Mouse (Mus musculus) kidney, embryonic 16.5 days (tissue): ENCODE results near the gene Bach2. TPM values are rescaled to one million over a fixed set of nuclear protein-coding genes. Genes with fewer than 3 reads are reported as not detected.

ENCODE experiments used
- ATAC-seq: fragments of 200-750 bp; cut with Nextera tagmentation; 2 replicates; pipeline ENCODE4 v1.8.0; 2017; ENCODE audit warnings: moderate TSS enrichment; ENCODE audit not compliant: low FRiP score, low TSS enrichment
- H3K27ac ChIP-seq: fragments of 300-500 bp; sonication (generic); 2 replicates; pipeline ENCODE4 v1.5.1; 2014; ENCODE audit warnings: low read length
- H3K27me3 ChIP-seq: fragments of 300-500 bp; sonication (generic); 2 replicates; pipeline ENCODE4 v1.6.1; 2014; ENCODE audit warnings: low read length, control low read depth, mixed read lengths; ENCODE audit not compliant: insufficient read depth
- H3K36me3 ChIP-seq: fragments of 300-500 bp; sonication (generic); 2 replicates; pipeline ENCODE4 v1.6.1; 2014; ENCODE audit warnings: low read length, control low read depth, mixed read lengths; ENCODE audit not compliant: insufficient read depth
- H3K4me1 ChIP-seq: fragments of 300-500 bp; sonication (generic); 2 replicates; pipeline ENCODE4 v1.6.1; 2014; ENCODE audit warnings: low read length, control low read depth, mixed read lengths; ENCODE audit not compliant: insufficient read depth
- H3K4me2 ChIP-seq: fragments of 300-500 bp; sonication (generic); replicated peaks from 2 replicates; pipeline ENCODE4 v1.6.1; 2014; ENCODE audit warnings: low read depth, low read length
- H3K4me3 ChIP-seq: fragments of 300-500 bp; sonication (generic); 2 replicates; pipeline ENCODE4 v1.5.1; 2014; ENCODE audit warnings: mild to moderate bottlenecking, low read length
- H3K9ac ChIP-seq: fragments of 300-500 bp; sonication (generic); replicated peaks from 2 replicates; pipeline ENCODE4 v1.6.1; 2014; ENCODE audit warnings: low read length
- H3K9me3 ChIP-seq: fragments of 300-500 bp; sonication (generic); 2 replicates; pipeline ENCODE4 v1.6.1; 2016; ENCODE audit warnings: low read length, control low read depth
- WGBS: fragments of 180-500 bp; shearing (Covaris S2); extraction: QIAGEN DNeasy Blood & Tissue Kit; methylation state at CpG from one replicate; pipeline ENCODE4 v1.1.7; 2014; 5-methylcytosine and 5-hydroxymethylcytosine counted together
- polyA plus RNA-seq: library from polyadenylated mRNA; unstranded; fragments of >200 nt; fragmentation: Nextera tagmentation; extraction: Ambion mirVana; gene quantifications from 2 replicates; pipeline ENCODE4 v1.2.1, GENCODE M21; 2015

Gene Bach2
- polyA plus RNA-seq, 1 experiment from 2014 or later, result 7.9 TPM

DNA sequence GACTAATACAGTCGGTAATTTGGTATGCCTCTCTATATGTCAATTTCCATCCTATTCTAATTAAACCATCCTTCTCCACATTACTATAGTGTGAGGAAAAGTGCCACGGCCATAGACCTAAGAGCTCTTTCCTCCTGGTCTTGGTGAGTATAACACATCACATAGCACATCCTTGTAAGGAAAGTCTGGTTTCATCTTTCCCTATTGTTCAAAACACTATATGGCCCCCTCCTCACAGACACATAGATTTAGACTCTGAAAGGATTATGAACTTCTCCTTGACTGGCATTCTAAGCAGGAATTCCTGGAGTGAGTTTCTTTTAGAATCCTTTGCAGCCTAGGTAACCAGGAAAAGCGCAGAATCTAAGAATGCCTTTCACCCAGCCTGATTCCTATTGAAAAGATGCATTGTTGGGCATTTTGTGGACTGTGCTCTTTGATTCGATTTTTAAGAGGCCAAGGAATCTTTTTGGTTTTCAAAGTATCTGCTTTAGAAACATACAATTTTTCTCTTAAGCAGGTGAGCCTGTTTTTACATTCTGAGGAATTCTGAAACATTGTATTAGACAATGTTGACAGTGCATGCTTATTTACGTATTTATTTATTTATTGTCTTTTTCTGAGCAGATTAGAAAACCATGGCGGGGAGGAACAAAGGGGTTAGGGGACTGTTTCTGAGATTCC is 239.5 kb downstream of the Bach2 start:
- Histone ChIP-seq H3K9me3 (peaks cover 5% of the 10 kb centered on the region; the same call in 1 of the 2 replicates), H3K4me3 (no peak overlapping the region), H3K4me1 (peaks cover 6% of the 10 kb centered on the region; the same call in 1 of the 2 replicates), H3K27ac (no peak overlapping the region), H3K36me3 (no peaks in the 10 kb centered on the region), H3K27me3 (no peaks in the 10 kb centered on the region), H3K9ac (no peak overlapping the region), H3K4me2 (no peak overlapping the region)
- 86% methylated on average over 6 of the region's 6 CpGs for WGBS
- ATAC-seq, result no peak

DNA sequence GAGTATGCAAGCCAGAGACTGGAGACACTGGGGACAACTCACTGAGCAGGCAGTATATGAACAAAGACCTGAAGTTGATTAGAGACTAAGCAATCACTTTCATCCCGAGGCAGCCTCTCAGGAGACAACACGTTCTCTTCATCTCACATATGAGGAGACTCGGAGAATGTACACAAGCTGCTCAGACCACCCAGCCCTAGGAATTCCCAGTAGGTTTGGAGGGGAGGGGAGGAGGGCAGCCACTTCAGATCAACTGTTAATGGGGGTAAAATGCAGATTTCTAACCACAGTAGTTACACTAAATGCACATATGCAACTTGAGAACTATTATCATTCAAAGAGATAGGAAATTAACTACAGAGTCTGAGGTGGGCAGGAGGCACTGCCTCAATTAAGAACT is 240.6 kb downstream of the Bach2 start:
- Histone ChIP-seq H3K4me1 (peaks cover 6% of the 10 kb centered on the region; the same call in 1 of the 2 replicates), H3K27ac (no peak overlapping the region), H3K4me2 (no peak overlapping the region), H3K9ac (no peak overlapping the region), H3K4me3 (no peak overlapping the region), H3K27me3 (no peaks in the 10 kb centered on the region), H3K9me3 (peaks cover 5% of the 10 kb centered on the region; the same call in 1 of the 2 replicates), H3K36me3 (no peaks in the 10 kb centered on the region)
- ATAC-seq, result no peak
- 53% methylated on average over 3 of the region's 3 CpGs for WGBS

DNA sequence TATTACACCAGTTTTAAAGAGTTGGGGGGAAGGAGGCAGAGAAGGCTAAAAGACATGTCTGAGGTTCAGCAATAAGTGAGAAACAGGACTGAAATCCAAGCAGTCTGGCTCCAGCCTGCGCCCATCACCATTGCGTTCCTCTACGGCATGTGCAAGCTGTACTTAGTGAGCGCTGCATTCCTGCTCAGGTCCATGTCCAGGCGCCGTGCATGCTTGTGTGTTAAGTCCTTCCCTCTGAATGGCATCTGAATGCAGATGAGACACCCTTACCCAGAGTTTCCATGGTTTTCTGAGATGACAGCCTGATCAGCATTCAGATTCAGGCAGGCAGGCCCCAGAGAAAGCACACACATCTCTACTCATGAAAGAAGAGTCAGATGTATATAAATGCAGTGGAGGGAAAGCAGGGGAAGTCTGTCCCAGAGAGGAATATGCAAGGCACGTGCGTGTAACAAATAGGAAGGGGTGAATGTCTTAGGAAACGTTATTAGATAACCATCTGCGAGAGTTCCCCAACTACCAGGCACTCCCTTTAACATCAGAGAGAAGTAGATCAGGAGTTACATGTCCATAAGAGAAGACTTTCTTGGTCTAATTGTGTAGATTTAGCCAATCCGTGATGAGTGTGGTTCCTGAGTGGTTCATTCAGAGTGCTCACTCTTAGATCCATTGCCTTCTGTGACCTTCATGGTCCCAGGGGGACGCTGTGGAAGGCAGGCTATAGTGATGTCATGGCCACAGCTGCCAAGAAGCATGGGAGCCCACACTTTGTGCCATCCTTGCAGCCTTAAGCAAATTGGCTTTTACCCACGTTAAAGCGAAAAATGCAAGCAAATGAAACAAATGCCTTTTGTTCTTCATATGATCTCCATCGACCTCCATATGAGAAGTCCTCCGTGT is 241.4 kb downstream of the Bach2 start:
- 0 out of 2 replicates have a peak, but pooled peaks cover under 1% of the 10 kb centered on the region for H3K9me3 ChIP-seq
- no peaks in the 10 kb centered on the region for H3K27me3 ChIP-seq
- ATAC-seq, result no peak
- WGBS, result 88% methylated on average over 16 of the region's 16 CpGs
- H3K36me3 ChIP-seq, result no peaks in the 10 kb centered on the region
- no peak overlapping the region for H3K4me2 ChIP-seq
- H3K4me3 ChIP-seq, result no peak overlapping the region
- H3K27ac ChIP-seq, result no peak overlapping the region
- peaks cover 6% of the 10 kb centered on the region; the same call in 1 of the 2 replicates for H3K4me1 ChIP-seq
- no peak overlapping the region for H3K9ac ChIP-seq

DNA sequence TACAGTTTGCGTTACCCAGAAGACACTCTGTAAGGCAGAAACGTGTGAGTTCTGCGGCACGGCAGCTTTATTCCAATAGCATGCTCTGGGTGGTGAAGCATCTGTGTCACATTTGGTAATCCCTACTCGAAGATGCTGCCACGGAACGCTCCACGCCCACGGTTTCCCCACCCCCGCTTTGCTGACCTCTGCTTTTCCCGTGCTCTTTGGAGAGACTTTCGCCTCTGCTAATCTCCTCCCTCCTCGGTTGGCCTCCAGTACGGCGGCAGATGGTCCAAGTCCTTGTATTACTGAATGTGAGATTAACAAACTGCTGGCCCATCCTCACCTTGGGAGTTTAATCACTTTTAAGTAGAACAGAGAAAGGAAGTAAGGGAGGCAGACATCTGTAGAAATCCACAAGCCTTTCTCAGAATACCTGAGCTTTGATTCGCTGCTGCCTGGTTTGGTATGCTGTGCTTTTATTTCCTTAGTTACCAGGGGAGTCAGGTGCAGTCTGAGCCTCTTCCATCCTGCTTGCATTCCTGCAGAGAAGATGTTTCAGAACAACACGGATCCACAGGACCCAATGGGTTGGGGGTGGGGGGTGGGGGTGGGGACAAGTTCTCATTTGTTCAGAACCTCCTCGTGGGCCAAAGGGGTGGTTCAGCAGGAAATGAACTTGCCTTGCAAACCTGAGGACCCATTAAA is 242.9 kb downstream of the Bach2 start:
- Histone ChIP-seq H3K36me3 (no peaks in the 10 kb centered on the region), H3K9me3 (no peaks in the 10 kb centered on the region), H3K9ac (no peak overlapping the region), H3K27ac (no peak overlapping the region), H3K4me2 (0 out of 2 replicates have a peak overlapping the region, but pooled peaks have one; percentile 4), H3K4me1 (peaks cover 6% of the 10 kb centered on the region; the same call in 1 of the 2 replicates), H3K4me3 (no peak overlapping the region), H3K27me3 (no peaks in the 10 kb centered on the region)
- 0 out of 2 replicates have a peak, but pooled peaks have one; percentile 19 for ATAC-seq
- WGBS, result 26% methylated on average over 18 of the region's 18 CpGs

DNA sequence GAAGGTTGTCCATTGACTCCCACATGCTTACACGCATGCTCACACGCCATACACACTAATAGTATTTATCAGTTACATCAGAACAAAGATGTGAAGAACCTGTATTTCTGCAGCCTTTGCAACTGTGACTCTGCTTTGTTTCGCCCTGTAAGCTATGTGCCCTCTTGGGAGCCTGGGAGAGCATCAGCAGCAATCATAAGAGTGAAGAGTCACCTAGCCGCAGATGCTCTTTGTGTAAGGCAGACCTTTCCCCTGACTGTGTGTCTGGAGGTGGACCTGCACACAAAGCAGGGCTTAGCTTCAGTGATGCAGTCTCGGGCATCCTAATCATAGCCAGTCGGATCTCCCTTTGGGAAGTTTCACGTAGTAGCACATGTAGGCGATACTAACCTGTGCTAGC is 243.5 kb downstream of the Bach2 start:
- Histone ChIP-seq H3K4me3 (no peak overlapping the region), H3K4me2 (no peak overlapping the region), H3K36me3 (no peaks in the 10 kb centered on the region), H3K27ac (no peak overlapping the region), H3K9me3 (no peaks in the 10 kb centered on the region), H3K27me3 (no peaks in the 10 kb centered on the region), H3K9ac (no peak overlapping the region), H3K4me1 (peaks cover 6% of the 10 kb centered on the region; the same call in 1 of the 2 replicates)
- 89% methylated on average over 8 of the region's 8 CpGs for WGBS
- no peak for ATAC-seq

DNA sequence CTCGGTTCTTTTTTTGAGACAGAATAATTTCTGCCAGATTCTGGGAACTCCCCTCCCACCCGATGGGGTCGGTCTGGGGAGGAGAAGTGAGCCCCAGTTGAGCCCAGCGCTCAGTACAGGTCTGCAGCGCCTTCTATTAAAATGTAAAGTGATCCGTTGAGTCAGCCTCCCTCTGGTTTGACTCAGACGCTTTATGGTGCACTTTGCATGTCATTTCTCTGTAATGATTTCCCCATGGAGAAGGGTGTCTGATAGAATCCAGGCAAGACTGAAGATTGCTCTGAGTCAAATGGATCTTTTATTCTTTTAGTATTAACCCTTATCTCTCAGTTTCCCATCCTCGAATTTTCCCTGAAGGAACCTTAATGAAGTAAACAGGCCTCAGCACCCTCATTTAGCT is 244.3 kb downstream of the Bach2 start:
- peaks cover 6% of the 10 kb centered on the region; the same call in 1 of the 2 replicates for H3K4me1 ChIP-seq
- 20% methylated on average over 8 of the region's 8 CpGs for WGBS

DNA sequence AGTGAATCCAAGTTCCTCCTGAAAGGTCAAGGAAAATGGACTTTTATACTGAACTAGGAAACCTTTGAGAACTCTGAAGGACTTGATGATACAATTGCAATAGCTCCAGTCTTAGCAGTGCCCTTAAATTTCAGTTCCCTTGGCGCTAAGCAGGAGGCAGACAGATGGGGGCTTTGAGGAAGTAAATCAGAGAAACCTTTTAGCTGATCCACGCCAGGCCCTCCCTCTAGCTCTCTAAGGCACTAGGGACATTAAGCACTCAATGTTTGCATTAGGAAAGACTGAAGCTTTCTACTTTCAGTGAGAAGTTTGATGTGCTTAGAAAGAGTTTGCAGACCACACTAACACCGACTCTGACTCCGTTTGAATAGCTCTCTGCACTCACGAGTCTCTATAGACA is 247.2 kb downstream of the Bach2 start:
- Histone ChIP-seq H3K4me2 (no peak overlapping the region), H3K4me1 (peaks cover 6% of the 10 kb centered on the region; the same call in 1 of the 2 replicates), H3K27me3 (no peaks in the 10 kb centered on the region), H3K9me3 (no peaks in the 10 kb centered on the region), H3K27ac (no peak overlapping the region), H3K36me3 (no peaks in the 10 kb centered on the region), H3K9ac (no peak overlapping the region), H3K4me3 (no peak overlapping the region)
- ATAC-seq, result no peak
- 30% methylated on average over 5 of the region's 5 CpGs for WGBS

More for the DNA sequence above, 244.3 kb downstream of the Bach2 start:
- no peak for ATAC-seq
- no peak overlapping the region for H3K27ac ChIP-seq
- H3K9me3 ChIP-seq, result no peaks in the 10 kb centered on the region
- no peaks in the 10 kb centered on the region for H3K27me3 ChIP-seq
- 0 out of 2 replicates have a peak overlapping the region, but pooled peaks have one; percentile 26 for H3K9ac ChIP-seq
- no peak overlapping the region for H3K4me3 ChIP-seq
- H3K4me2 ChIP-seq, result no peak overlapping the region
- no peaks in the 10 kb centered on the region for H3K36me3 ChIP-seq

DNA sequence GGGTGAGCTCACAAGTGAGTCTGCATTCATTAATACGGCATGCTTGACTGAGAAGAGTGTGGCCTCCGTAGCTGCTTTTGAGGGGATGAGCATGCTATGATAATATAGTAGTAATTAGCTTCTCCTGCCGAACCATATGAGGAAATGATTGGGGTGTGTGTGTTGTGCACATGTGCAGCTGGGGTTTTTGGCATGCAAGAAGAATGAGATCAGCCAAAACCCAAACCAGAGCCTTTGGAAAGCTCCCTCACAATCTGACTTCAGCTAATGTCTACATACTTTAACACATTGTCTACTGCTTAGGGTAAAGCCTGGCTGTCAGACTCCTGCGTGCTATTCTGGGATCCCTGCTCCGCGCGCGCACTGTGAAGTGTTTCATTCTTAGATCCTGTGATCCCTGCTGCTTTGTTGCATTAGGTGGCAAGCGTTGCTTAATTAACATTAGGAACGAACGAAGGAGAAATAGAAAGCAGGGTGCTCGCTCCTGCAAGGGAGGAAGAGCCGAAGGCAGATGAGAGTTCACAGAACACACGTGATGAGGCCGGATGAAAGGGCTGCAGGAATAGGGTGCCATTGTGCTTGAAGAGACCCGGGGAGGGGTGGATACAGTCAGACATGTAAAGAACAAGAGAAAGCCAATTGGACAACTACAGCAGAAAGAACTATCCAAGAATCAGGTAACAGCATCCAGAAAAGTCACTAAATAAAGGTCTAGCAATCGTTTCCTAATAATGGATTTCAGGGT is 248.2 kb downstream of the Bach2 start:
- ATAC-seq, result no peak
- no peaks in the 10 kb centered on the region for H3K4me1 ChIP-seq
- H3K9ac ChIP-seq, result no peak overlapping the region
- no peak overlapping the region for H3K4me3 ChIP-seq
- 83% methylated on average over 17 of the region's 17 CpGs for WGBS
- no peak overlapping the region for H3K4me2 ChIP-seq
- no peaks in the 10 kb centered on the region for H3K27me3 ChIP-seq
- H3K36me3 ChIP-seq, result no peaks in the 10 kb centered on the region
- H3K27ac ChIP-seq, result no peak overlapping the region
- H3K9me3 ChIP-seq, result no peaks in the 10 kb centered on the region

DNA sequence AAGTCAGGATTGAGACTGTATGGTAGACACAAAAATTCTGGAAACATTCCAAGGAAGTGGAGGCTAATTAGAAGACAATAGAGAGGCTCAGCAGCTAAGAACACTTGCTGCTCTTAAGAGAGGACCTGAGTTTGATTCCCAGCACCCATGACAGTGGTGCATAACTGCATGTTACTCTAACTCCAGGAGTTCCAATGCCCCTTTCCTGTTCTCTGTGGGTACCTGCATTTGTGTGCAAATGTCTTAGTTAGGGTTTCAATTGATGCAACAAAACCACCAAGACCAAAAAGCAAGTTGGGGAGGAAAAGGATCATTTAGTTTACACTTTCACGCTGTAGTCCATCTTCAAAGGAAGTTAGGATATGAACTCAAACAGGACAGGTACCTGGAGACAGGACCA is 250.6 kb downstream of the Bach2 start:
- Histone ChIP-seq H3K9ac (no peak overlapping the region), H3K27ac (no peak overlapping the region), H3K9me3 (no peaks in the 10 kb centered on the region), H3K4me2 (no peak overlapping the region), H3K4me3 (no peak overlapping the region), H3K27me3 (no peaks in the 10 kb centered on the region), H3K4me1 (no peaks in the 10 kb centered on the region), H3K36me3 (no peaks in the 10 kb centered on the region)
- no peak for ATAC-seq
- 61% methylated on average over 1 of the region's 1 CpGs for WGBS
